Mouse (Mus musculus) neural tube, embryonic 11.5 days (tissue): ENCODE measurements around the gene Cyp1a1. TPM values are rescaled to one million over a fixed set of nuclear protein-coding genes. Genes with fewer than 3 reads are reported as not detected.
"Not testable (repeated sequence)": the region's sequence is repeated elsewhere in the genome, so short reads cannot be mapped to it uniquely, and the experiment has no call there.

Experiments used
- ATAC-seq: fragments of 200-750 bp; cut with Nextera tagmentation; 2 replicates; pipeline ENCODE4 v1.8.0; 2017; ENCODE audit warnings: moderate number of reproducible peaks, mild to moderate bottlenecking, moderate TSS enrichment, moderate library complexity; ENCODE audit not compliant: insufficient read depth, low FRiP score, low TSS enrichment
- DNase-seq: peaks from one replicate; pipeline ENCODE4 v3.0.0-alpha.2; 2015; ENCODE audit warnings: low spot score
- H3K27ac ChIP-seq: fragments of 300-500 bp; sonication (generic); 2 replicates; pipeline ENCODE4 v1.5.1; 2014; ENCODE audit warnings: low read depth, mild to moderate bottlenecking, low read length
- H3K27me3 ChIP-seq: fragments of 300-500 bp; sonication (generic); 2 replicates; pipeline ENCODE4 v1.6.1; 2014; ENCODE audit warnings: mild to moderate bottlenecking, low read length, mixed read lengths; ENCODE audit not compliant: control insufficient read depth, insufficient read depth
- H3K36me3 ChIP-seq: fragments of 300-500 bp; sonication (generic); 2 replicates; pipeline ENCODE4 v1.6.1; 2014; ENCODE audit warnings: mild to moderate bottlenecking, low read length, moderate library complexity, mixed read lengths; ENCODE audit not compliant: control insufficient read depth, insufficient read depth
- H3K4me1 ChIP-seq: fragments of 300-500 bp; sonication (generic); 2 replicates; pipeline ENCODE4 v1.6.1; 2014; ENCODE audit warnings: low read length, mixed read lengths; ENCODE audit not compliant: control insufficient read depth, insufficient read depth
- H3K4me2 ChIP-seq: fragments of 300-500 bp; sonication (generic); 2 replicates; pipeline ENCODE4 v1.6.1; 2014; ENCODE audit warnings: low read depth, mild to moderate bottlenecking, moderate library complexity
- H3K4me3 ChIP-seq: fragments of 300-500 bp; sonication (generic); 2 replicates; pipeline ENCODE4 v1.5.1; 2014; ENCODE audit warnings: low read depth, low read length
- H3K9ac ChIP-seq: fragments of 300-500 bp; sonication (generic); 2 replicates; pipeline ENCODE4 v1.6.1; 2014; ENCODE audit warnings: mild to moderate bottlenecking, low read length
- H3K9me3 ChIP-seq: fragments of 300-500 bp; sonication (generic); 2 replicates; pipeline ENCODE4 v1.6.1; 2016; ENCODE audit warnings: low read length; ENCODE audit not compliant: control insufficient read depth
- WGBS: fragments of 180-500 bp; shearing (Covaris S2); extraction: QIAGEN DNeasy Blood & Tissue Kit; methylation state at CpG from one replicate; pipeline ENCODE4 v1.1.7; 2014; 5-methylcytosine and 5-hydroxymethylcytosine counted together
- polyA plus RNA-seq: library from polyadenylated mRNA; unstranded; fragments of >200 nt; fragmentation: Nextera tagmentation; extraction: Ambion mirVana; gene quantifications from 2 replicates; pipeline ENCODE4 v1.2.1, GENCODE M21; 2014

The Cyp1a1 gene
- polyA plus RNA-seq, 1 experiment from 2014 or later: not detected

- no peak for ATAC-seq
- Histone ChIP-seq H3K36me3 (no peaks in the 10 kb centered on the region), H3K4me3 (no peak overlapping the region), H3K4me1 (peaks cover 5% of the 10 kb centered on the region), H3K4me2 (no peak overlapping the region), H3K9me3 (no peaks in the 10 kb centered on the region), H3K27ac (no peak overlapping the region), H3K9ac (no peak overlapping the region), H3K27me3 (no peaks in the 10 kb centered on the region)
- DNase-seq: no peak
- WGBS: 89% methylated on average over 3 of the region's 3 CpGs
Measured at GRCm38 (mm10) chr9:57706496-57706895, 18.8 kb downstream of the Cyp1a1 start.

- Histone ChIP-seq H3K27ac (0 out of 2 replicates have a peak within 1 kb of the TSS, but pooled peaks have one; percentile 39), H3K4me3 (peak within 1 kb of the TSS; percentile 90), H3K27me3 (no peaks in the 10 kb centered on the region), H3K9ac (peak within 1 kb of the TSS; percentile 86), H3K4me2 (peak within 1 kb of the TSS; percentile 84), H3K9me3 (no peaks in the 10 kb centered on the region), H3K4me1 (peaks cover 5% of the 10 kb centered on the region), H3K36me3 (no peaks in the 10 kb centered on the region)
- whole genome bisulfite sequencing: 0% methylated on average over 23 of the region's 23 CpGs
- DNase-seq (peak; percentile 92), ATAC-seq (peak; percentile 83)
Measured at GRCm38 (mm10) chr9:57708068-57708719, 20.5 kb downstream of the Cyp1a1 start, which contains the start of gene Edc3. Edc3 (plus strand) TSS chr9:57708540.

- ATAC-seq (no peak), DNase-seq (peak; percentile 50)
- Histone ChIP-seq H3K36me3 (no peaks in the 10 kb centered on the region), H3K27ac (0 out of 2 replicates have a peak overlapping the region, but pooled peaks have one; percentile 39), H3K27me3 (no peaks in the 10 kb centered on the region), H3K4me2 (peak overlapping the region; percentile 84), H3K9ac (peak overlapping the region; percentile 86), H3K4me3 (peak overlapping the region; percentile 90), H3K9me3 (no peaks in the 10 kb centered on the region), H3K4me1 (peaks cover 5% of the 10 kb centered on the region)
- WGBS: 3% methylated on average over 37 of the region's 39 CpGs
Measured at GRCm38 (mm10) chr9:57708720-57709274, 21.1 kb downstream of the Cyp1a1 start.

GRCm38 (mm10) chr9:57710214-57710613 lies 22.5 kb downstream of the Cyp1a1 start:
- DNase-seq, H3K36me3 ChIP-seq, H3K27me3 ChIP-seq, ATAC-seq, H3K4me3 ChIP-seq, H3K9ac ChIP-seq, H3K27ac ChIP-seq, H3K4me1 ChIP-seq, H3K9me3 ChIP-seq, H3K4me2 ChIP-seq: not testable (repeated sequence)
- 91% methylated on average over 5 of the region's 5 CpGs for WGBS

GRCm38 (mm10) chr9:57712194-57712593 lies 24.5 kb downstream of the Cyp1a1 start:
- no peak for ATAC-seq
- 75% methylated on average over 2 of the region's 2 CpGs for WGBS
- H3K4me3 ChIP-seq: no peak overlapping the region
- H3K9me3 ChIP-seq: no peaks in the 10 kb centered on the region
- no peaks in the 10 kb centered on the region for H3K27me3 ChIP-seq
- H3K9ac ChIP-seq: no peak overlapping the region
- peaks cover 5% of the 10 kb centered on the region for H3K4me1 ChIP-seq
- DNase-seq: no peak
- H3K4me2 ChIP-seq: no peak overlapping the region
- H3K27ac ChIP-seq: no peak overlapping the region
- peaks cover 10% of the 10 kb centered on the region for H3K36me3 ChIP-seq

DNA sequence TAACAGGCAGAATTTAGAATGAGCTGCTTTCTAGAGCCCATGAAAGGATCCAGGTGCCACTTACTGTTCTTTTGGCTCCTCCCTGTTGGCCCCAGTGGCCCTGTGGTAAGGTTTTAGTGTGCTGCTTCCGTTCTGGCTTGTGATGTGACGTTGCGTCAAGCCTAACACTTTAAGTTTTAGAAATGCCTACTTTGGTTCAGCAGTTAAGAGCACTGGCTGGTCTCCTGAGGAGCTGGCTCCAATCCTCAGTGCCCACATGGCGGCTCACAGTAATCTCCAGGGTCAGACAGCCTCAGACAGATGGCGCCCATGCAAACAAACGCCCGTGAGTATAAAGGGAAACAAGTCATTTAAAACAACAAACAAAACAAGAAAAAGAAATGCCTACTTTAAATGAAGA lies 30.7 kb downstream of the Cyp1a1 start:
- ATAC-seq (no peak), DNase-seq (no peak)
- Histone ChIP-seq H3K4me2 (no peak overlapping the region), H3K9me3 (no peaks in the 10 kb centered on the region), H3K36me3 (peaks cover 12% of the 10 kb centered on the region), H3K27me3 (no peaks in the 10 kb centered on the region), H3K4me1 (no peaks in the 10 kb centered on the region), H3K27ac (no peak overlapping the region), H3K9ac (no peak overlapping the region), H3K4me3 (no peak overlapping the region)
- WGBS: 93% methylated on average over 7 of the region's 7 CpGs

- Histone ChIP-seq H3K4me2 (no peak overlapping the region), H3K4me3 (no peak overlapping the region), H3K4me1 (no peaks in the 10 kb centered on the region), H3K27ac (no peak overlapping the region), H3K9me3 (no peaks in the 10 kb centered on the region), H3K9ac (no peak overlapping the region), H3K27me3 (no peaks in the 10 kb centered on the region), H3K36me3 (peaks cover 8% of the 10 kb centered on the region; the same call in 1 of the 2 replicates)
- DNase-seq: no peak
- WGBS: 95% methylated on average over 3 of the region's 3 CpGs
- ATAC-seq: no peak
Measured at GRCm38 (mm10) chr9:57720736-57721135, 33.0 kb downstream of the Cyp1a1 start.

DNA sequence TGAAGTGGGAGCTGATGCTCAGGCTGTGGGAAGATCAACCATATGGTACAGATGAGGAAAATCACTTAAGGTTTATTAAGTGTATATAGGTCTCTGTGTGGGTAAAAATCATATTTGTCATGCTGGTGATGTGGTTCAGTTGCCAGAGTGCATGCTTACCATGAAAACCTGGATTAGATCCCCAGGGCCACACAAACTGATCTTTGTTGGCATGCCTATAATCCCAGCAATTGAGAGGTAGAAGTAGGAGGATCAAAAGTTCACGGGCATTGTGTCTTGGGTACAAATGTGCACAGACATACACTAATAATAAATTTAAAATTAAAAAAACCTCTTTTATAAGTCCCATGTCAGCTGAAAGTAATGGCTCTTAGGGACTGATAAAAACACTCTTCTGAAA lies 34.6 kb downstream of the Cyp1a1 start:
- WGBS: 84% methylated on average over 1 of the region's 1 CpGs
- H3K4me2 ChIP-seq: no peak overlapping the region
- ATAC-seq (no peak), DNase-seq (no peak)
- H3K9ac ChIP-seq: no peak overlapping the region
- H3K27ac ChIP-seq: no peak overlapping the region
- no peaks in the 10 kb centered on the region for H3K27me3 ChIP-seq
- H3K9me3 ChIP-seq: no peaks in the 10 kb centered on the region
- H3K4me1 ChIP-seq: no peaks in the 10 kb centered on the region
- H3K36me3 ChIP-seq: peaks cover 2% of the 10 kb centered on the region; the same call in 1 of the 2 replicates
- H3K4me3 ChIP-seq: no peak overlapping the region

GRCm38 (mm10) chr9:57723315-57723715 lies 35.6 kb downstream of the Cyp1a1 start:
- DNase-seq (no peak), ATAC-seq (no peak)
- WGBS: 76% methylated on average over 5 of the region's 5 CpGs
- H3K9me3 ChIP-seq: no peaks in the 10 kb centered on the region
- H3K9ac ChIP-seq: no peak overlapping the region
- H3K27ac ChIP-seq: no peak overlapping the region
- H3K36me3 ChIP-seq: peaks cover 2% of the 10 kb centered on the region; the same call in 1 of the 2 replicates
- no peaks in the 10 kb centered on the region for H3K4me1 ChIP-seq
- no peak overlapping the region for H3K4me3 ChIP-seq
- H3K4me2 ChIP-seq: no peak overlapping the region
- H3K27me3 ChIP-seq: no peaks in the 10 kb centered on the region
